Mouse (Mus musculus) megakaryocyte, embryonic 14.5 days (primary cell): ENCODE measurements at regions not wholly inside any gene's neighbourhood (a gene's known extent, or its start where the extent isn't known, plus 50 kb on each side); places are given as distances from the start of the nearest gene placed in this dataset.

ENCODE experiments used
- FLI1 ChIP-seq: IDR thresholded peaks from 2 replicates; pipeline ENCODE4 v1.6.1; 2012; ENCODE audit warnings: low read length, inconsistent platforms, mixed read lengths
- GATA1 ChIP-seq: IDR thresholded peaks from 3 replicates; pipeline ENCODE4 v1.6.1; 2012; ENCODE audit warnings: mixed read lengths, low read length, inconsistent platforms, borderline replicate concordance

GRCm38 (mm10) chr1:125497006-125497405 is 61.5 kb upstream of the Actr3 start:
- no peak for TF ChIP-seq GATA1
- no peak for TF ChIP-seq FLI1
